Mouse (Mus musculus): Measurements from ENCODE around the gene Mapk6. TPM values are rescaled to one million over a fixed set of nuclear protein-coding genes. Genes with fewer than 3 reads are reported as not detected.

The Mapk6 gene
- polyA plus RNA-seq, 1 experiment = 52.8 TPM

GRCm38 (mm10) chr9:75423683-75424082, 13.9 kb upstream of the Mapk6 start:
- no peaks in the 10 kb centered on the region for H3K36me3 ChIP-seq (ENCODE audit: control insufficient read depth, insufficient read depth)
- peak overlapping the region; percentile 97 for H3K4me2 ChIP-seq (ENCODE audit: low read depth)
- no peaks in the 10 kb centered on the region for H3K27me3 ChIP-seq (ENCODE audit: control insufficient read depth, insufficient read depth, insufficient read length)
- no peak overlapping the region for H3ac ChIP-seq (ENCODE audit: control insufficient read depth, insufficient read length)
- no peaks in the 10 kb centered on the region for H3K79me2 ChIP-seq (ENCODE audit: control insufficient read depth, insufficient read depth)
- H3K4me3 ChIP-seq = no peak overlapping the region
- TF ChIP-seq REST (IDR thresholded peaks at IDR 0.05; ENCODE audit: insufficient read depth, insufficient read length) = no peak
- peak; percentile 35 for TF ChIP-seq POLR2A (IDR thresholded peaks at IDR 0.05; ENCODE audit: insufficient read length, low read depth)
- no peak for TF ChIP-seq MAX (IDR thresholded peaks at IDR 0.05; ENCODE audit: low read depth)
- no peak for TF ChIP-seq CEBPB (IDR thresholded peaks at IDR 0.05; ENCODE audit: insufficient read depth, poor library complexity, severe bottlenecking)
- TF ChIP-seq MYOD1 (IDR thresholded peaks at IDR 0.05; ENCODE audit: control insufficient read depth in 1 of 3, insufficient read length in 2 of 3, low read depth in 2 of 3) = peak in 1 of 3 experiments; percentile 55
- TF ChIP-seq POLR2AphosphoS2 (IDR thresholded peaks at IDR 0.05; ENCODE audit: insufficient read length, low read depth) = no peak

GRCm38 (mm10) chr9:75422251-75422691, 12.5 kb upstream of the Mapk6 start:
- TF ChIP-seq MYOG (IDR thresholded peaks at IDR 0.05; ENCODE audit: control insufficient read depth in 1 of 3, insufficient read depth in 1 of 3, insufficient read length in 2 of 3, low read depth in 2 of 3) (peak in 1 of 3 experiments; percentile 41), TCF12 (IDR thresholded peaks at IDR 0.05; ENCODE audit: insufficient read depth, poor library complexity, severe bottlenecking) (peak; percentile 10), CEBPB (IDR thresholded peaks at IDR 0.05; ENCODE audit: insufficient read depth, poor library complexity, severe bottlenecking) (peak; percentile 92), TCF3 (IDR thresholded peaks at IDR 0.05; ENCODE audit: insufficient read length, low read depth) (no peak), POLR2AphosphoS2 (IDR thresholded peaks at IDR 0.05; ENCODE audit: insufficient read length, low read depth) (peak; percentile 74), MAX (IDR thresholded peaks at IDR 0.05; ENCODE audit: low read depth) (no peak), REST (IDR thresholded peaks at IDR 0.05; ENCODE audit: insufficient read depth, insufficient read length) (no peak), MYOD1 (IDR thresholded peaks at IDR 0.05; ENCODE audit: control insufficient read depth in 1 of 3, insufficient read length in 2 of 3, low read depth in 2 of 3) (no peak), POLR2A (IDR thresholded peaks at IDR 0.05; ENCODE audit: insufficient read length, low read depth) (peak; percentile 59), SRF (IDR thresholded peaks at IDR 0.05; ENCODE audit: control insufficient read depth, insufficient read length, low read depth) (no peak)
- peak overlapping the region; percentile 97 for H3K4me2 ChIP-seq (ENCODE audit: low read depth)
- H3K27me3 ChIP-seq (ENCODE audit: control insufficient read depth, insufficient read depth, insufficient read length) = no peaks in the 10 kb centered on the region
- H3ac ChIP-seq (ENCODE audit: control insufficient read depth, insufficient read length) = no peak overlapping the region
- H3K79me2 ChIP-seq (ENCODE audit: control insufficient read depth, insufficient read depth) = no peaks in the 10 kb centered on the region
- H3K36me3 ChIP-seq (ENCODE audit: control insufficient read depth, insufficient read depth) = no peaks in the 10 kb centered on the region
- peak overlapping the region; percentile 15 for H3K4me3 ChIP-seq

DNA sequence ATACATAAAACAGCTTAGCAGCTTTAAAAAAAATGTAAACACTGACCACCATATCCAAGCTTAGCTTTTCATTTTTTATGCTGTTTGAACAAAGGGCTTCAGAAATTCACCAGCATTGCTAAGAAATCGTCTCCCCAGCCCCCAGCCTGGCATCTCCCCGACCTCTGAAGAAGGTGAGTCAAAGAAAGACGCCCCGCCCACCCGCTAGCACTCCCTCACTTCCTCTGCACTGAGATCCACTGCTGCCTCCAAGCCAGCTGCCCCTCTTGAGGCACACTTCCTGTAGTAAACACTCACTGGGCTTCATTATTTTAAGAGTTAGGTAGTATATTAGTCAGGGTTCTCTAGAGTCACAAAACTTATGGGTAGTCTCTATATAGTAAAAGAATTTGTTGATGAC, 4.4 kb upstream of the Mapk6 start:
- no peaks in the 10 kb centered on the region for H3K36me3 ChIP-seq (ENCODE audit: control insufficient read depth, insufficient read depth)

GRCm38 (mm10) chr9:75413206-75413605, 3.4 kb upstream of the Mapk6 start:
- TF ChIP-seq TCF12 (IDR thresholded peaks at IDR 0.05; ENCODE audit: insufficient read depth, poor library complexity, severe bottlenecking) = no peak
- no peak for TF ChIP-seq REST (IDR thresholded peaks at IDR 0.05; ENCODE audit: insufficient read depth, insufficient read length)
- TF ChIP-seq SRF (IDR thresholded peaks at IDR 0.05; ENCODE audit: control insufficient read depth, insufficient read length, low read depth) = no peak
- no peak for TF ChIP-seq POLR2A (IDR thresholded peaks at IDR 0.05; ENCODE audit: insufficient read length, low read depth)
- Histone ChIP-seq H3K36me3 (ENCODE audit: control insufficient read depth, insufficient read depth) (no peaks in the 10 kb centered on the region), H3K27me3 (ENCODE audit: control insufficient read depth, insufficient read depth, insufficient read length) (no peaks in the 10 kb centered on the region), H3K79me2 (ENCODE audit: control insufficient read depth, insufficient read depth) (peaks cover 10% of the 10 kb centered on the region), H3K4me2 (ENCODE audit: low read depth) (no peak overlapping the region), H3ac (ENCODE audit: control insufficient read depth, insufficient read length) (no peak overlapping the region), H3K4me3 (no peak overlapping the region)

More for the DNA sequence above, 4.4 kb upstream of the Mapk6 start:
- TF ChIP-seq E2F4 (IDR thresholded peaks at IDR 0.05; ENCODE audit: insufficient read depth) (no peak), SRF (IDR thresholded peaks at IDR 0.05; ENCODE audit: control insufficient read depth, insufficient read length, low read depth) (no peak), MAX (IDR thresholded peaks at IDR 0.05; ENCODE audit: low read depth) (no peak), TCF3 (IDR thresholded peaks at IDR 0.05; ENCODE audit: insufficient read length, low read depth) (no peak), CEBPB (IDR thresholded peaks at IDR 0.05; ENCODE audit: insufficient read depth, poor library complexity, severe bottlenecking) (no peak), TCF12 (IDR thresholded peaks at IDR 0.05; ENCODE audit: insufficient read depth, poor library complexity, severe bottlenecking) (no peak), MYOD1 (IDR thresholded peaks at IDR 0.05; ENCODE audit: control insufficient read depth in 1 of 3, insufficient read length in 2 of 3, low read depth in 2 of 3) (no peak), USF1 (IDR thresholded peaks at IDR 0.05; ENCODE audit: low read depth) (no peak), POLR2A (IDR thresholded peaks at IDR 0.05; ENCODE audit: insufficient read length, low read depth) (no peak), MYOG (IDR thresholded peaks at IDR 0.05; ENCODE audit: control insufficient read depth in 1 of 3, insufficient read depth in 1 of 3, insufficient read length in 2 of 3, low read depth in 2 of 3) (no peak), REST (IDR thresholded peaks at IDR 0.05; ENCODE audit: insufficient read depth, insufficient read length) (no peak), POLR2AphosphoS2 (IDR thresholded peaks at IDR 0.05; ENCODE audit: insufficient read length, low read depth) (no peak)
- Histone ChIP-seq H3K4me3 (no peak overlapping the region), H3K4me2 (ENCODE audit: low read depth) (no peak overlapping the region), H3K27me3 (ENCODE audit: control insufficient read depth, insufficient read depth, insufficient read length) (no peaks in the 10 kb centered on the region), H3ac (ENCODE audit: control insufficient read depth, insufficient read length) (no peak overlapping the region), H3K79me2 (ENCODE audit: control insufficient read depth, insufficient read depth) (peaks cover under 1% of the 10 kb centered on the region)

DNA sequence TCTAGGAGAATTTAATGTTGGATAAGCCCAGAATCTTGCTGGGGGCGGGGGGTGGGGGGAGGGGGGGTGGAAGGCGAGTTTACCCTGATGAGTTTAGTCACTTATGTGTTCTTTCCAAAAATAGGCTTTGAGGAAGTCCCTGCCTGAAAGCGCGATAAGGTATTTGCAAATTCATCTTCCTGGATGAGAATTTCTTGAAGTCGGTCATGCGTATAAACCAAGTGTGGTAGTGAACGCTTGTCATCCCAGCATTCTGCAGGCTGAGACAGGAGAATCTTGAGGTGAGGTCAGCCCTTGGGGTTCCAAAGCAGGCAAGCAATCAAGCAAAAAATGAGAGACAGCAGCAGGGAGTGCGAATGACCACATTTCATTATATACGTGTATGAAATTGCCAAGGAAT, 1.8 kb upstream of the Mapk6 start:
- Histone ChIP-seq H3K4me2 (ENCODE audit: low read depth) (no peak overlapping the region), H3K79me2 (ENCODE audit: control insufficient read depth, insufficient read depth) (peaks cover 27% of the 10 kb centered on the region), H3K36me3 (ENCODE audit: control insufficient read depth, insufficient read depth) (no peaks in the 10 kb centered on the region), H3K4me3 (no peak overlapping the region), H3K27me3 (ENCODE audit: control insufficient read depth, insufficient read depth, insufficient read length) (no peaks in the 10 kb centered on the region), H3ac (ENCODE audit: control insufficient read depth, insufficient read length) (no peak overlapping the region)
- no peak for TF ChIP-seq REST (IDR thresholded peaks at IDR 0.05; ENCODE audit: insufficient read depth, insufficient read length)
- TF ChIP-seq POLR2AphosphoS2 (IDR thresholded peaks at IDR 0.05; ENCODE audit: insufficient read length, low read depth) = no peak
- no peak for TF ChIP-seq MAX (IDR thresholded peaks at IDR 0.05; ENCODE audit: low read depth)
- no peak for TF ChIP-seq SRF (IDR thresholded peaks at IDR 0.05; ENCODE audit: control insufficient read depth, insufficient read length, low read depth)
- no peak for TF ChIP-seq TCF12 (IDR thresholded peaks at IDR 0.05; ENCODE audit: insufficient read depth, poor library complexity, severe bottlenecking)
- no peak for TF ChIP-seq CEBPB (IDR thresholded peaks at IDR 0.05; ENCODE audit: insufficient read depth, poor library complexity, severe bottlenecking)
- TF ChIP-seq TCF3 (IDR thresholded peaks at IDR 0.05; ENCODE audit: insufficient read length, low read depth) = no peak
- TF ChIP-seq USF1 (IDR thresholded peaks at IDR 0.05; ENCODE audit: low read depth) = no peak
- TF ChIP-seq E2F4 (IDR thresholded peaks at IDR 0.05; ENCODE audit: insufficient read depth) = no peak
- TF ChIP-seq MYOD1 (IDR thresholded peaks at IDR 0.05; ENCODE audit: control insufficient read depth in 1 of 3, insufficient read length in 2 of 3, low read depth in 2 of 3) = no peak
- TF ChIP-seq MYOG (IDR thresholded peaks at IDR 0.05; ENCODE audit: control insufficient read depth in 1 of 3, insufficient read depth in 1 of 3, insufficient read length in 2 of 3, low read depth in 2 of 3) = no peak
- TF ChIP-seq POLR2A (IDR thresholded peaks at IDR 0.05; ENCODE audit: insufficient read length, low read depth) = no peak

Data from myocyte (in vitro differentiated cells).